Mouse (Mus musculus): Measurements from ENCODE around the gene Tom1l2. TPM values are rescaled to one million over a fixed set of nuclear protein-coding genes. Genes with fewer than 3 reads are reported as not detected.

Tom1l2 gene
- polyA plus RNA-seq, 1 experiment from 2014 or later, result 28.7 TPM

GRCm38 (mm10) chr11:60256176-60256681 lies 96.5 kb downstream of the Tom1l2 start:
- H3K27me3 ChIP-seq, result no peaks in the 10 kb centered on the region
- ATAC-seq (ENCODE audit: insufficient number of reproducible peaks, insufficient read depth, low FRiP score, low TSS enrichment), result no peak
- H3K4me2 ChIP-seq (replicated peaks), result no peak overlapping the region
- no peaks in the 10 kb centered on the region for H3K9me3 ChIP-seq
- WGBS, result 69% methylated on average over 6 of the region's 6 CpGs
- no peak overlapping the region for H3K4me3 ChIP-seq
- H3K27ac ChIP-seq, result no peak overlapping the region
- peaks cover 13% of the 10 kb centered on the region; the same call in 1 of the 2 replicates for H3K36me3 ChIP-seq
- peaks cover 5% of the 10 kb centered on the region; the same call in 1 of the 2 replicates for H3K4me1 ChIP-seq
- no peak overlapping the region for H3K9ac ChIP-seq

DNA sequence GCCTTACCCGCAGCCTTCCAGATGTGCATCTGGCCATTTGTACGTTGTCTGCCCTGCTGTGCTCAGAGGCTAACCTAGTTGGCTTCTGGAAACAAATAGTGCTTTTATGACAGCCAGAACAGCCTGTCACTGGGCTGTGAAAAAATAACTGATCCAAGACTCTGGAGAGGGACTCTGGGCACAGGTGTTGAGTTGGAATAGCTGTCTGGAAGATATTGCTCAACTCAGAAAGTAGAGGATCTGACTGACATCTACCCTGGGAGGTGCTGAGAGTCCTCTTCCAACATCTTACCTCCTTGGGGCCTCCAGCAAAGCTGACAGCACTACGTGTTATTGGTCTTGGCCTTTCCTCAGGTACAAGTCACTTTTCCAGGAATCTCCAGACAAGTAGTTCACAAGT lies 97.1 kb downstream of the Tom1l2 start:
- Histone ChIP-seq H3K36me3 (peaks cover 13% of the 10 kb centered on the region; the same call in 1 of the 2 replicates), H3K4me2 (replicated peaks) (no peak overlapping the region), H3K4me3 (no peak overlapping the region), H3K9me3 (no peaks in the 10 kb centered on the region), H3K9ac (no peak overlapping the region), H3K27ac (no peak overlapping the region), H3K4me1 (peaks cover 5% of the 10 kb centered on the region; the same call in 1 of the 2 replicates), H3K27me3 (no peaks in the 10 kb centered on the region)
- no peak for ATAC-seq (ENCODE audit: insufficient number of reproducible peaks, insufficient read depth, low FRiP score, low TSS enrichment)
- WGBS, result 80% methylated on average over 3 of the region's 3 CpGs

DNA sequence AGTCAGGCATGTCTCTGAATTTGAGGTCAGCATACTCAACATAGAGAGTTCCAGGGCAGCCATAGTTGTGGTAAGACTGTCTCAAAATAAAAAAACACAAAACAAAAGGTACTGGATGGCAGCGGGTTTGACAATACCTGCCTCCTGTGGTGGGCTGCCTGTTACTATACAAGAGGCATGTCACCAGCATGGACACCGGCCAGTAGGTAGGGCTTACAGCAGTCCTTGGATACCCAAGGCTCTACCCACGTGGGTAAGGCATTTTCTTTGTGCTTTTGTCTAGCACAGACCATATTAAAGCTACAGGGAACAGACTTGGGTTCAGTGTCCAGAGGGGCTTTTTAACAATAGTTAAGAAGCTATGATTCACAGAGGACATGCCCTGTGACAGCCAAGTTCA lies 97.5 kb downstream of the Tom1l2 start:
- H3K9ac ChIP-seq, result no peak overlapping the region
- H3K27me3 ChIP-seq, result no peaks in the 10 kb centered on the region
- no peak for ATAC-seq (ENCODE audit: insufficient number of reproducible peaks, insufficient read depth, low FRiP score, low TSS enrichment)
- H3K9me3 ChIP-seq, result no peaks in the 10 kb centered on the region
- H3K36me3 ChIP-seq, result peaks cover 17% of the 10 kb centered on the region; the same call in 1 of the 2 replicates
- 77% methylated on average over 3 of the region's 3 CpGs for WGBS
- no peak overlapping the region for H3K4me3 ChIP-seq
- no peak overlapping the region for H3K27ac ChIP-seq
- H3K4me2 ChIP-seq (replicated peaks), result no peak overlapping the region
- H3K4me1 ChIP-seq, result peaks cover 5% of the 10 kb centered on the region; the same call in 1 of the 2 replicates

- WGBS, result 87% methylated on average over 5 of the region's 5 CpGs
- Histone ChIP-seq H3K27ac (no peak overlapping the region), H3K4me3 (no peak overlapping the region), H3K27me3 (no peaks in the 10 kb centered on the region), H3K4me1 (peaks cover 5% of the 10 kb centered on the region; the same call in 1 of the 2 replicates), H3K9me3 (no peaks in the 10 kb centered on the region), H3K4me2 (replicated peaks) (no peak overlapping the region), H3K36me3 (peaks cover 17% of the 10 kb centered on the region; the same call in 1 of the 2 replicates), H3K9ac (no peak overlapping the region)
- no peak for ATAC-seq (ENCODE audit: insufficient number of reproducible peaks, insufficient read depth, low FRiP score, low TSS enrichment)
These were observed 98.4 kb downstream of the Tom1l2 start for GRCm38 (mm10) chr11:60254308-60254707.

GRCm38 (mm10) chr11:60253546-60253945 lies 99.2 kb downstream of the Tom1l2 start:
- ATAC-seq (ENCODE audit: insufficient number of reproducible peaks, insufficient read depth, low FRiP score, low TSS enrichment), result no peak
- Histone ChIP-seq H3K4me1 (peaks cover 8% of the 10 kb centered on the region), H3K9ac (no peak overlapping the region), H3K36me3 (peaks cover 17% of the 10 kb centered on the region; the same call in 1 of the 2 replicates), H3K9me3 (no peaks in the 10 kb centered on the region), H3K27me3 (no peaks in the 10 kb centered on the region), H3K4me2 (replicated peaks) (no peak overlapping the region), H3K27ac (no peak overlapping the region), H3K4me3 (no peak overlapping the region)
- 89% methylated on average over 2 of the region's 2 CpGs for WGBS

DNA sequence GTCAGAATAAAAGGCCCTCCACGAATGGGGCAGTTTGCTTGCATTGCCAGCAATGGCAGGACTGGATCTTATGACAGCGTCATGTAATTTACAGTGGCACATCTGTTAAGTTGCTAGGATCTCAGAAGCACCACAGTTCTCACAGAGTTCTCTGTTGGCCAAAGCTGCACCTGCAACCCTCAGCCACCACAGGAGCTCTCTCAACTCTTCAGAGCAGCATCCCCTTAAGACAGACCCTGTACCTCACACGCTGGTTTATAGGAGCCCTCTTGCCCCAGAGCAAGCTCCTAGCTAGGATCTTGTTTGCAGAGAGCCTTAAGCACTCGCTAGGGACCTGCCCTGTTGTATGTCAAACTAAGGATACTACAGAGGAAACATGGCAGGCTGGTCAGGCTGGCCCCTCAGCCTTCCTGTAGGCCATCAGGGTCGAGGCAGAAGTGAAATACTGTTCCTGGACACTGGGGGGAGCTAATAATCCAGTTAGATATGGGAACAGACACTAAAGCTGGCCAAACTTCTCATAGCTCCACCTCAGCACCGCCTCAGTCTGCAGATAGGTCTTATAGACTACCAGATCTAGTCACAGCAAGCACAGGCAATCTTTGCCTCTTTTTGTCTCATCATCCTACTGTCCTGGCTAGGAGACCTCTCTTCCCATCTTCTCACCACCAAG lies 101.6 kb downstream of the Tom1l2 start:
- Histone ChIP-seq H3K36me3 (peaks cover 12% of the 10 kb centered on the region; the same call in 1 of the 2 replicates), H3K4me1 (peaks cover 18% of the 10 kb centered on the region), H3K27ac (no peak overlapping the region), H3K4me2 (replicated peaks) (no peak overlapping the region), H3K9ac (no peak overlapping the region), H3K9me3 (no peaks in the 10 kb centered on the region), H3K4me3 (no peak overlapping the region), H3K27me3 (no peaks in the 10 kb centered on the region)
- 53% methylated on average over 6 of the region's 6 CpGs for WGBS
- ATAC-seq (ENCODE audit: insufficient number of reproducible peaks, insufficient read depth, low FRiP score, low TSS enrichment), result no peak

DNA sequence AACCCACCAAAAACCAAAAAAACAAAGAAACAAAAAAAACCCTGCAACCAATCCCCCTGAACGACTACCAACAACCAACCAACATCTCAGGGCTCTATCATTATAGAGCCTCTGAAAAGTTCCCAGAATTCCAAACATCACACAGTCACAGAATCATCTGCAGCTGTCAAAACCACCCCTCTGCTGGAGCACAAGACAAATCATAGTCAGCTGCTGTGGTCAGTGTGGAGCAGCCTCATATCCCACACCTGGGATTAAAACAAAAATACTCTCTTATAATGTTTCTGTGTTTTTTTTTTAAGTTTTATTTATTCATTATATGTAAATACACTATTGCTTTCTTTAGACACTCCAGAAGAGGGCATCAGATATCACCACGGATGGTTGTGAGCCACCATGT lies 102.8 kb downstream of the Tom1l2 start:
- no peak for ATAC-seq (ENCODE audit: insufficient number of reproducible peaks, insufficient read depth, low FRiP score, low TSS enrichment)
- H3K4me2 ChIP-seq (replicated peaks), result no peak overlapping the region
- no peak overlapping the region for H3K9ac ChIP-seq
- H3K36me3 ChIP-seq, result peaks cover 4% of the 10 kb centered on the region; the same call in 1 of the 2 replicates
- H3K4me1 ChIP-seq, result peaks cover 18% of the 10 kb centered on the region
- H3K4me3 ChIP-seq, result no peak overlapping the region
- 90% methylated on average over 2 of the region's 2 CpGs for WGBS
- H3K9me3 ChIP-seq, result no peaks in the 10 kb centered on the region
- H3K27me3 ChIP-seq, result no peaks in the 10 kb centered on the region
- H3K27ac ChIP-seq, result no peak overlapping the region

DNA sequence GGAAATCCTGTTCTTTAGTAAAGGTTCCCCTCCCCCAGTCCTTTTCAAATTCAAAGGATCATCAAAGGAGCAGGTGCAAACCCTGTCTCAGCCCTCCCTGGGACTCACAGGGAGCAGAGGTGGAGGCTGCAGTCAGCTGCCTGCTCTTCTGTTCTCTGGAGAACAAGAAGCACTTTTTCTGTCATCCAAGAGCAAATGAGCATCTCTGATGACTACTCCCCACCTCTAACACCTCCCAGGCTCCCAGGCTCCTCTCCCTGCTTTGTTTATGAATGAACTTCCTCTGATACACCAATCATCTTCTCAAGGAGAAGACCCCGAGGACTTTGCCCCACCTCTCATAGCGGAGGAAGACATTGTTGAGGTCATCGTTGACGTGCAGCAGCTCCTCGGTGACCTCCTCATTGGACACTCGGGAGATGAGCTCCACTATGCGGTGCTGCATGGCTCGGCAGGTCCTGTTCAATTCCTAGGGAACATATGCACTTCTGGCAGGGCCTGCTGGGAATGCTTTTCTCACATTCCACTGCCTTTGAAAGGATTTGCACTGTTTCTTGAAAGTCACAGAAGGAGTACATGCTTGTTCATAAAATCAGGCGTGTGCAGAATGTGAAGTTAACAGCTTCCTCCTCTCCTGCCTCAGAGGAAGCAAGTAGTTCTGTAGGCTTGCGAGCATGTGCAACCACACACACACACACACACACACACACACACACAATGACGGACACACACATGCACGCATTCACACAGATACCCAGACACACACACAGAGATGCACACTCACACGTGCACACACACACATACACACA lies 103.9 kb downstream of the Tom1l2 start:
- Histone ChIP-seq H3K36me3 (peaks cover 4% of the 10 kb centered on the region; the same call in 1 of the 2 replicates), H3K4me2 (replicated peaks) (no peak overlapping the region), H3K9ac (no peak overlapping the region; the same call in 1 of the 2 replicates), H3K9me3 (no peaks in the 10 kb centered on the region), H3K4me3 (no peak overlapping the region), H3K4me1 (peaks cover 18% of the 10 kb centered on the region), H3K27me3 (no peaks in the 10 kb centered on the region), H3K27ac (peak overlapping the region; percentile 36; the same call in 1 of the 2 replicates)
- WGBS, result 53% methylated on average over 13 of the region's 13 CpGs
- ATAC-seq (ENCODE audit: insufficient number of reproducible peaks, insufficient read depth, low FRiP score, low TSS enrichment), result no peak

DNA sequence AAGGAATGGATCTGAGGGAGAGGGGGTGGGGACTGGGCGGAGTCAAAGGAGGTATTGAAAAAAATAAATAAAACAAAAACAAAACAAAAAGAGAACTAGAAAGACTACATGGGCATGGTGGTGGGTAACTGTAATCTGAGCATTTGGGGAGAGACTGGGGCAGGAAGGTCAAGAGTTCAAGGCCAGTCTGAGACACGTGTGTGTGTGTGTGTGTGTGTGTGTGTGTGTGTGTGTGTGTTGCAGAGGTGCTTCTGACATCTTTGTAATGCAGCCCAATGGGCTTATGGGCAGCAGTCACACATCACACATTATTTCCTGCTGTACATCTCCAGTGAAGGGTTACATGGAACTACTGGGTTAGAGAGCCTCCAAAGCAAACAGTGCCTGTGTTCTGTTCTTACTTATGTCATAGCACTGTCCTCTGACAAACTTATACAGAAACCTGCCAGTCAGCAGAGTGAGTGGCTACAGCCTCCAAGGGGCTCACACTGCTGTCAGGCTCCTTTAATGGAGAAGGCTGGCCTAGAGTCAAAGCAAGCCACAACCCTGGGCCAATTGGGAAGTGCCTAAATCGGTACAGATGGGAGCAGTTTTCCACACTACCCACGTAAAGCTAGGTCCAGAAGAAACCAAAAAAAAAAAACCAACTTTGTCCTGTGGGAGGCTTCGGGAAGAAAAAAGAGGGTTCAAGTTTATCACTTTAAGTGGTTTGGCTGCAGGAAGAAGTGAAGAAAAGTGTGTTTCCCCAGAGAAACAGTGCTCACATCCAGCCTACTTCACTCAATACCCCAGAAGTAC lies 104.8 kb downstream of the Tom1l2 start:
- no peak for ATAC-seq (ENCODE audit: insufficient number of reproducible peaks, insufficient read depth, low FRiP score, low TSS enrichment)

GRCm38 (mm10) chr11:60246077-60246476 lies 106.6 kb downstream of the Tom1l2 start:
- ATAC-seq (ENCODE audit: insufficient number of reproducible peaks, insufficient read depth, low FRiP score, low TSS enrichment), result no peak
- H3K4me2 ChIP-seq (replicated peaks), result no peak overlapping the region

More for the DNA sequence above, 104.8 kb downstream of the Tom1l2 start:
- Histone ChIP-seq H3K9me3 (no peaks in the 10 kb centered on the region), H3K36me3 (peaks cover 4% of the 10 kb centered on the region; the same call in 1 of the 2 replicates), H3K27ac (peak overlapping the region; percentile 36; the same call in 1 of the 2 replicates), H3K4me3 (no peak overlapping the region), H3K4me2 (replicated peaks) (no peak overlapping the region), H3K27me3 (no peaks in the 10 kb centered on the region), H3K9ac (no peak overlapping the region), H3K4me1 (peaks cover 18% of the 10 kb centered on the region)
- WGBS, result 39% methylated on average over 5 of the region's 5 CpGs

GRCm38 (mm10) chr11:60244503-60245143 lies 108.1 kb downstream of the Tom1l2 start:
- Histone ChIP-seq H3K4me2 (replicated peaks) (no peak overlapping the region), H3K4me3 (no peak overlapping the region), H3K9ac (no peak overlapping the region), H3K4me1 (peaks cover 13% of the 10 kb centered on the region), H3K36me3 (peaks cover 23% of the 10 kb centered on the region), H3K27me3 (no peaks in the 10 kb centered on the region), H3K27ac (no peak overlapping the region), H3K9me3 (no peaks in the 10 kb centered on the region)
- WGBS, result 76% methylated on average over 11 of the region's 11 CpGs
- ATAC-seq (ENCODE audit: insufficient number of reproducible peaks, insufficient read depth, low FRiP score, low TSS enrichment), result no peak

More at GRCm38 (mm10) chr11:60246077-60246476, 106.6 kb downstream of the Tom1l2 start:
- H3K9me3 ChIP-seq, result no peaks in the 10 kb centered on the region
- no peaks in the 10 kb centered on the region for H3K27me3 ChIP-seq
- H3K36me3 ChIP-seq, result peaks cover 13% of the 10 kb centered on the region
- H3K4me3 ChIP-seq, result no peak overlapping the region
- H3K9ac ChIP-seq, result no peak overlapping the region
- H3K27ac ChIP-seq, result no peak overlapping the region
- peaks cover 13% of the 10 kb centered on the region for H3K4me1 ChIP-seq

Data from embryonic facial prominence, embryonic 12.5 days (tissue).